Comparison of ENCODE assay signal across 8 mouse cellular contexts in genomic region chr2:180250930-180251611, GRCm38 (mm10). TPM values are rescaled to one million over a fixed set of nuclear protein-coding genes. Genes with fewer than 3 reads are reported as not detected.
DNase-seq lines count a peak whose midpoint lies in the region; ATAC-seq and TF ChIP-seq lines count a peak whose summit lies in the region.

No protein-coding gene starts in this region.

- H3K4me1 ChIP-seq in MEL (ENCODE audit: control insufficient read depth in 1 of 2, insufficient read depth in 2 of 2, low read length in 2 of 2): peaks cover 0 to 17% of the 10 kb centered on the region in 2 experiments; a peak in 2 of 4 replicates
- H3K4me1 ChIP-seq in forebrain, embryonic 13.5 days: peaks cover 4% of the 10 kb centered on the region
- peaks cover 10% of the 10 kb centered on the region for H3K4me1 ChIP-seq in lung, embryonic 15.5 days
- peaks cover 9% of the 10 kb centered on the region for H3K4me1 ChIP-seq in olfactory bulb, adult 2 months (ENCODE audit: control insufficient read depth, insufficient read depth, low read length)

- no peak for TF ChIP-seq EP300 in MEL (IDR thresholded peaks at IDR 0.05; ENCODE audit: low read depth in 1 of 2, low read length in 2 of 2)

- no peak overlapping the region for H3K4me2 ChIP-seq in forebrain, embryonic 13.5 days
- H3K4me2 ChIP-seq in lung, embryonic 15.5 days: no peak overlapping the region

- intact Hi-C loops in heart, postnatal 25 days (cut with DNase I): loop anchor here (1.0 to 5.0 kb wide), 4 partner anchors 22 to 134 kb away; partner anchors contain the start of genes Adrm1 and Osbpl2

- TF ChIP-seq POLR2A in MEL (IDR thresholded peaks at IDR 0.05; ENCODE audit: control insufficient read depth in 1 of 2, insufficient read depth in 1 of 2, low read depth in 1 of 2, low read length in 2 of 2, poor library complexity in 1 of 2): no peak
- TF ChIP-seq POLR2A in olfactory bulb, adult 2 months (IDR thresholded peaks at IDR 0.05; ENCODE audit: insufficient read depth, low read depth, low read length): no peak

- H3K9ac ChIP-seq in MEL (ENCODE audit: control insufficient read depth, low read depth, low read length, poor library complexity, severe bottlenecking): peak overlapping the region; percentile 39; the same call in 1 of the 2 replicates
- H3K9ac ChIP-seq in forebrain, embryonic 13.5 days: no peak overlapping the region
- H3K9ac ChIP-seq in lung, embryonic 15.5 days: no peak overlapping the region

- peak; percentile 93 for TF ChIP-seq RAD21 in MEL (IDR thresholded peaks at IDR 0.05; ENCODE audit: low read depth, low read length)

- H3K4me3 ChIP-seq in MEL (ENCODE audit: control insufficient read depth in 1 of 2, insufficient read depth in 1 of 2, low read depth in 2 of 2, low read length in 2 of 2): 0 out of 4 replicates have a peak overlapping the region, but pooled peaks of 1 of the 2 experiments have one; percentile 16
- H3K4me3 ChIP-seq in forebrain, embryonic 13.5 days: no peak overlapping the region
- no peak overlapping the region for H3K4me3 ChIP-seq in lung, embryonic 15.5 days
- H3K4me3 ChIP-seq in olfactory bulb, adult 2 months (ENCODE audit: insufficient read depth, low read depth, low read length): no peak overlapping the region

- DNase-seq in MEL (ENCODE audit: low read depth, low spot score): peak; percentile 84
- peak; percentile 53 for DNase-seq in heart, postnatal 25 days (ENCODE audit: low spot score)
- DNase-seq in large intestine, adult 2 months (ENCODE audit: low read depth, low spot score): peak; percentile 80
- DNase-seq in thymus, postnatal 10 days (ENCODE audit: low spot score in 2 of 2): peak; percentile 55 to 82

- no peaks in the 10 kb centered on the region for H3K9me3 ChIP-seq in MEL (replicated peaks; ENCODE audit: insufficient read depth, low read length)
- no peaks in the 10 kb centered on the region for H3K9me3 ChIP-seq in forebrain, embryonic 13.5 days (replicated peaks)
- no peaks in the 10 kb centered on the region for H3K9me3 ChIP-seq in lung, embryonic 15.5 days

- no peaks in the 10 kb centered on the region; the same call in 1 of the 2 replicates for H3K79me2 ChIP-seq in MEL (ENCODE audit: control insufficient read depth, insufficient read depth, low read length, poor library complexity)

- no peaks in the 10 kb centered on the region for H3K27me3 ChIP-seq in MEL (ENCODE audit: control insufficient read depth in 1 of 2, insufficient read depth in 2 of 2, low read length in 2 of 2)
- H3K27me3 ChIP-seq in forebrain, embryonic 13.5 days: no peaks in the 10 kb centered on the region
- no peaks in the 10 kb centered on the region for H3K27me3 ChIP-seq in lung, embryonic 15.5 days

- H3K36me3 ChIP-seq in MEL (ENCODE audit: control insufficient read depth in 1 of 2, insufficient read depth in 2 of 2, low read length in 2 of 2): peaks cover 0 to 8% of the 10 kb centered on the region in 2 experiments; a peak in 2 of 4 replicates
- H3K36me3 ChIP-seq in forebrain, embryonic 13.5 days (ENCODE audit: poor library complexity, severe bottlenecking): no peaks in the 10 kb centered on the region
- H3K36me3 ChIP-seq in lung, embryonic 15.5 days: no peaks in the 10 kb centered on the region

- peak; percentile 77; the same call in 1 of the 2 replicates for ATAC-seq in cerebellum, adult (ENCODE audit: insufficient number of reproducible peaks, low FRiP score, low TSS enrichment)
- peak; percentile 89 for ATAC-seq in forebrain, embryonic 13.5 days
- peak; percentile 84; the same call in 1 of the 2 replicates for ATAC-seq in lung, embryonic 15.5 days (ENCODE audit: borderline replicate concordance, extremely low read depth, low FRiP score, low TSS enrichment)

- peak; percentile 72 to 89 (median 81) for TF ChIP-seq CTCF in MEL (IDR thresholded peaks at IDR 0.05 in 2 of 3, conservative IDR thresholded peaks at IDR 0.05 in 1 of 3; ENCODE audit: control insufficient read depth in 1 of 3, insufficient read depth in 1 of 3, low read depth in 2 of 3, low read length in 3 of 3, poor library complexity in 1 of 3, severe bottlenecking in 1 of 3)
- TF ChIP-seq CTCF in olfactory bulb, adult 2 months (IDR thresholded peaks at IDR 0.05; ENCODE audit: insufficient read depth, low read depth, low read length): peak; percentile 44

- 33% methylated on average over 11 of the region's 11 CpGs for WGBS in forebrain, embryonic 13.5 days
- WGBS in large intestine, adult 2 months: 31% methylated on average over 11 of the region's 11 CpGs
- 27% methylated on average over 11 of the region's 11 CpGs for WGBS in lung, embryonic 15.5 days
- 22% methylated on average over 11 of the region's 11 CpGs for WGBS in olfactory bulb, adult 2 months

- no peak overlapping the region for H3K27ac ChIP-seq in MEL (ENCODE audit: control insufficient read depth, low read depth, low read length)
- H3K27ac ChIP-seq in forebrain, embryonic 13.5 days: no peak overlapping the region; the same call in 1 of the 2 replicates
- H3K27ac ChIP-seq in lung, embryonic 15.5 days: no peak overlapping the region
- no peak overlapping the region for H3K27ac ChIP-seq in olfactory bulb, adult 2 months (ENCODE audit: insufficient read depth, low read depth, low read length)

TF ChIP-seq in MEL, 35 proteins besides CTCF, POLR2A, EP300 and RAD21:
- TF ChIP-seq GABPA (IDR thresholded peaks at IDR 0.05; ENCODE audit: low read depth, low read length): no peak
- peak; percentile 84 for TF ChIP-seq ZC3H11A (IDR thresholded peaks at IDR 0.05; ENCODE audit: low read depth, low read length)
- TF ChIP-seq MAZ (IDR thresholded peaks at IDR 0.05; ENCODE audit: low read depth, low read length): no peak
- TF ChIP-seq MYC (IDR thresholded peaks at IDR 0.05; ENCODE audit: low read depth, low read length): 0 out of 2 replicates have a peak, but pooled peaks have one; percentile 29
- peak; percentile 82 for TF ChIP-seq SMC3 (IDR thresholded peaks at IDR 0.05; ENCODE audit: low read depth, low read length)
- peak; percentile 24; the same call in 1 of the 2 replicates for TF ChIP-seq HCFC1 (IDR thresholded peaks at IDR 0.05; ENCODE audit: low read depth, low read length)
- TF ChIP-seq TBP (IDR thresholded peaks at IDR 0.05; ENCODE audit: low read depth, low read length): 0 out of 2 replicates have a peak, but pooled peaks have one; percentile 22

RNA-seq across cellular contexts. Expression of gene Rps21, which starts 6.1 kb away (rescaled TPM):
- 4,335 and 4,916 TPM in 2 replicates for total RNA-seq in MEL (2012; rRNA removed)
- polyA plus RNA-seq in MEL (2012; ENCODE audit: insufficient read depth in 1 of 2, insufficient read length in 2 of 2, low read depth in 1 of 2, low replicate concordance in 2 of 2, missing spikeins in 1 of 2): 1,000 to 10,000 TPM in 1 of 2 experiments, 100 to 1,000 TPM in 1; 995 to 1,182 TPM
- polyA plus RNA-seq in forebrain, embryonic 13.5 days (2015; fragmentation: Nextera tagmentation; extraction: Ambion mirVana): 483 and 550 TPM in 2 replicates
- total RNA-seq in heart, postnatal 25 days (2021): 100 to 1,000 TPM; 471 to 515 TPM
- 2,944 and 3,068 TPM in 2 replicates for polyA plus RNA-seq in large intestine, adult 2 months (2012; rRNA removed)
- 477 and 524 TPM in 2 replicates for polyA plus RNA-seq in lung, embryonic 15.5 days (2015; fragmentation: Nextera tagmentation; extraction: Ambion mirVana)
- polyA plus RNA-seq in olfactory bulb, adult 2 months (2012; ENCODE audit: insufficient read depth, insufficient read length, low replicate concordance, missing spikeins): 1,119 TPM in 1 of 2 replicates, not detected in the other

RNA-seq across cellular contexts. Expression of gene Cables2, which starts 22.2 kb away (rescaled TPM):
- 9.3 and 10.7 TPM in 2 replicates for total RNA-seq in MEL (2012; rRNA removed)
- 10 to 100 TPM in 1 of 2 experiments, not detected in 1; 16.7 TPM for polyA plus RNA-seq in MEL (2012; ENCODE audit: insufficient read depth in 1 of 2, insufficient read length in 2 of 2, low read depth in 1 of 2, low replicate concordance in 2 of 2, missing spikeins in 1 of 2)
- polyA plus RNA-seq in forebrain, embryonic 13.5 days (2015; fragmentation: Nextera tagmentation; extraction: Ambion mirVana): 11.0 and 12.7 TPM in 2 replicates
- 10 to 100 TPM; 13.0 to 13.8 TPM for total RNA-seq in heart, postnatal 25 days (2021)
- polyA plus RNA-seq in large intestine, adult 2 months (2012; rRNA removed): 30.4 and 33.1 TPM in 2 replicates
- 14.1 and 16.5 TPM in 2 replicates for polyA plus RNA-seq in lung, embryonic 15.5 days (2015; fragmentation: Nextera tagmentation; extraction: Ambion mirVana)
- not detected in 2 replicates for polyA plus RNA-seq in olfactory bulb, adult 2 months (2012; ENCODE audit: insufficient read depth, insufficient read length, low replicate concordance, missing spikeins)

RNA-seq across cellular contexts. Expression of gene Lama5, which starts 25.4 kb away (rescaled TPM):
- total RNA-seq in MEL (2012; rRNA removed): 4.5 and 6.1 TPM in 2 replicates
- 10 to 100 TPM in 1 of 2 experiments, not detected in 1; 14.6 TPM for polyA plus RNA-seq in MEL (2012; ENCODE audit: insufficient read depth in 1 of 2, insufficient read length in 2 of 2, low read depth in 1 of 2, low replicate concordance in 2 of 2, missing spikeins in 1 of 2)
- 3.4 and 5.0 TPM in 2 replicates for polyA plus RNA-seq in forebrain, embryonic 13.5 days (2015; fragmentation: Nextera tagmentation; extraction: Ambion mirVana)
- 10 to 100 TPM; 50.3 to 58.2 TPM for total RNA-seq in heart, postnatal 25 days (2021)
- 29.5 and 32.7 TPM in 2 replicates for polyA plus RNA-seq in large intestine, adult 2 months (2012; rRNA removed)
- polyA plus RNA-seq in lung, embryonic 15.5 days (2015; fragmentation: Nextera tagmentation; extraction: Ambion mirVana): 79.0 and 83.2 TPM in 2 replicates
- polyA plus RNA-seq in olfactory bulb, adult 2 months (2012; ENCODE audit: insufficient read depth, insufficient read length, low replicate concordance, missing spikeins): not detected in 2 replicates

RNA-seq across cellular contexts. Expression of gene Rbbp8nl, which starts 38.6 kb away (rescaled TPM):
- total RNA-seq in MEL (2012; rRNA removed): not detected in 2 replicates
- polyA plus RNA-seq in MEL (2012; ENCODE audit: insufficient read depth in 1 of 2, insufficient read length in 2 of 2, low read depth in 1 of 2, low replicate concordance in 2 of 2, missing spikeins in 1 of 2): not detected
- polyA plus RNA-seq in forebrain, embryonic 13.5 days (2015; fragmentation: Nextera tagmentation; extraction: Ambion mirVana): not detected in 2 replicates
- not detected for total RNA-seq in heart, postnatal 25 days (2021)
- polyA plus RNA-seq in large intestine, adult 2 months (2012; rRNA removed): 1.5 TPM in 2 replicates
- polyA plus RNA-seq in lung, embryonic 15.5 days (2015; fragmentation: Nextera tagmentation; extraction: Ambion mirVana): 2.3 and 3.1 TPM in 2 replicates
- polyA plus RNA-seq in olfactory bulb, adult 2 months (2012; ENCODE audit: insufficient read depth, insufficient read length, low replicate concordance, missing spikeins): not detected in 2 replicates
